Mouse (Mus musculus) NIH3T3 (cell line): ENCODE measurements around the gene Gria1.

ENCODE experiments used
- DNase-seq: peaks from one replicate; pipeline ENCODE4 v3.0.0-alpha.2; 2012; ENCODE audit warnings: low read depth

Gene Gria1

GRCm38 (mm10) chr11:57174165-57174564, 163.0 kb downstream of the Gria1 start:
- DNase-seq, result no peak

- no peak for DNase-seq
These were observed 165.4 kb downstream of the Gria1 start for GRCm38 (mm10) chr11:57176552-57176951.

GRCm38 (mm10) chr11:57184216-57184615, 173.0 kb downstream of the Gria1 start:
- DNase-seq, result no peak

- DNase-seq, result no peak
These were observed 173.9 kb downstream of the Gria1 start for GRCm38 (mm10) chr11:57185110-57185509.

- DNase-seq, result no peak
These were observed 178.2 kb downstream of the Gria1 start for GRCm38 (mm10) chr11:57189391-57189790.

- peak; percentile 82 for DNase-seq
These were observed 183.6 kb downstream of the Gria1 start for GRCm38 (mm10) chr11:57194746-57195145.

- no peak for DNase-seq
These were observed 190.2 kb downstream of the Gria1 start for GRCm38 (mm10) chr11:57201245-57201976.

GRCm38 (mm10) chr11:57204371-57204770, 193.2 kb downstream of the Gria1 start:
- peak; percentile 42 for DNase-seq

GRCm38 (mm10) chr11:57207260-57207659, 196.1 kb downstream of the Gria1 start:
- no peak for DNase-seq

- DNase-seq, result no peak
These were observed 202.9 kb downstream of the Gria1 start for GRCm38 (mm10) chr11:57214079-57214478.

GRCm38 (mm10) chr11:57214583-57214982, 203.4 kb downstream of the Gria1 start:
- DNase-seq, result no peak

GRCm38 (mm10) chr11:57222797-57223569, 211.8 kb downstream of the Gria1 start:
- no peak for DNase-seq

GRCm38 (mm10) chr11:57235446-57235845, 224.3 kb downstream of the Gria1 start:
- no peak for DNase-seq

GRCm38 (mm10) chr11:57236431-57236830, 225.2 kb downstream of the Gria1 start:
- no peak for DNase-seq

- no peak for DNase-seq
These were observed 228.6 kb downstream of the Gria1 start for GRCm38 (mm10) chr11:57239758-57240157.

- no peak for DNase-seq
These were observed 232.6 kb downstream of the Gria1 start for GRCm38 (mm10) chr11:57243835-57244234.

- no peak for DNase-seq
These were observed 233.4 kb downstream of the Gria1 start for GRCm38 (mm10) chr11:57244543-57244942.

GRCm38 (mm10) chr11:57248870-57249269, 237.7 kb downstream of the Gria1 start:
- no peak for DNase-seq

- DNase-seq, result no peak
These were observed 238.9 kb downstream of the Gria1 start for GRCm38 (mm10) chr11:57250129-57250528.

- DNase-seq, result no peak
These were observed 260.5 kb downstream of the Gria1 start for GRCm38 (mm10) chr11:57271687-57272086.

- DNase-seq, result no peak
These were observed 263.5 kb downstream of the Gria1 start for GRCm38 (mm10) chr11:57274687-57275086.

- DNase-seq, result no peak
These were observed 266.9 kb downstream of the Gria1 start for GRCm38 (mm10) chr11:57278056-57278455.

GRCm38 (mm10) chr11:57286119-57286518, 274.9 kb downstream of the Gria1 start:
- DNase-seq, result no peak
